9 mouse cellular contexts compared by ENCODE assay signal in genomic region chr8:105634771-105635458, GRCm38 (mm10). TPM values are rescaled to one million over a fixed set of nuclear protein-coding genes. Genes with fewer than 3 reads are reported as not detected.
DNase-seq lines count a peak whose midpoint lies in the region; ATAC-seq lines count a peak whose summit lies in the region.
"Had no signal": no experiment of that assay in that cellular context is flagged by ENCODE, and none has a peak within 500 bp of the region (broad histone marks: within the 10 kb centered on the region; RNA-seq: fewer than 3 reads in every experiment).

No protein-coding gene starts in this region.

- H3K4me2 ChIP-seq in liver, embryonic 16.5 days (ENCODE audit: low read depth, low read length), result peak overlapping the region; percentile 98

- H3K9ac ChIP-seq in liver, embryonic 16.5 days (ENCODE audit: low read depth, low read length), result no peak overlapping the region

- peak; percentile 43 for DNase-seq in thymus, postnatal 14 days
- no peak for DNase-seq in thymus, adult 18-20 months
- no peak for DNase-seq in adrenal gland, adult (ENCODE audit: inconsistent age in 2 of 2, low spot score in 1 of 2)
- DNase-seq in layer of hippocampus, adult 9-10 months (ENCODE audit: low spot score), result no peak

- WGBS in liver, embryonic 16.5 days (ENCODE audit: insufficient replicate concordance), result 67% methylated on average over 2 of the region's 2 CpGs

- H3K4me1 ChIP-seq in erythroblast, embryonic 14.5 days (ENCODE audit: control insufficient read depth), result peaks cover 51% of the 10 kb centered on the region
- H3K4me1 ChIP-seq in liver, embryonic 16.5 days (ENCODE audit: control insufficient read depth, low read depth, low read length), result peaks cover 21% of the 10 kb centered on the region

- H3K27me3 ChIP-seq in erythroblast, embryonic 14.5 days (ENCODE audit: control insufficient read depth), result no peaks in the 10 kb centered on the region
- no peaks in the 10 kb centered on the region for H3K27me3 ChIP-seq in liver, embryonic 16.5 days (ENCODE audit: control insufficient read depth, insufficient read depth, low read depth, low read length)

- H3K4me3 ChIP-seq in erythroblast, embryonic 14.5 days (replicated peaks), result peak overlapping the region; percentile 87
- H3K4me3 ChIP-seq in liver, embryonic 16.5 days (ENCODE audit: low read depth, low read length), result peak overlapping the region; percentile 99

- no peak overlapping the region for H3K27ac ChIP-seq in liver, embryonic 16.5 days (ENCODE audit: low read length)

- H3K9me3 ChIP-seq in erythroblast, embryonic 14.5 days (ENCODE audit: control insufficient read depth, low read length), result no peaks in the 10 kb centered on the region
- H3K9me3 ChIP-seq in liver, embryonic 16.5 days (replicated peaks; ENCODE audit: control insufficient read depth, low read length), result no peaks in the 10 kb centered on the region

- no peak for ATAC-seq in erythroblast, adult 5-6 weeks (replicated peaks; ENCODE audit: low FRiP score, poor library complexity, severe bottlenecking)
- no peak for ATAC-seq in liver, embryonic 16.5 days (ENCODE audit: low read depth)
- no peak for ATAC-seq in inflammation-experienced regulatory T-cells, adult 6 months

- H3K36me3 ChIP-seq in erythroblast, embryonic 14.5 days (ENCODE audit: control insufficient read depth), result peaks cover 23% of the 10 kb centered on the region
- no peaks in the 10 kb centered on the region for H3K36me3 ChIP-seq in liver, embryonic 16.5 days (ENCODE audit: control insufficient read depth, insufficient read depth)

RNA-seq across cellular contexts. Expression of gene Ctcf, which starts 1.5 kb away (rescaled TPM):
- 24.5 and 26.6 TPM in 2 replicates for polyA plus RNA-seq in erythroblast, embryonic 14.5 days (2012)
- 51.6 and 81.5 TPM in 2 replicates for total RNA-seq in erythroblast, adult 5-6 weeks (2015; ENCODE audit: low replicate concordance)
- total RNA-seq in erythroblast, adult 5-6 weeks (2017; ENCODE audit: low replicate concordance), result 68.8 and 99.5 TPM in 2 replicates
- polyA plus RNA-seq in liver, embryonic 16.5 days (2015; fragmentation: Nextera tagmentation; extraction: Ambion mirVana), result 55.3 and 57.8 TPM in 2 replicates
- polyA plus RNA-seq in inflammation-experienced regulatory T-cells, adult 6 months (2017; shearing (Covaris generic)), result 10 to 100 TPM; 52.4 to 66.1 (median 56.0) TPM

RNA-seq across cellular contexts. Expression of gene Agrp, which starts 2.3 kb away (rescaled TPM):
- not detected in 2 replicates for polyA plus RNA-seq in erythroblast, embryonic 14.5 days (2012)
- not detected in 2 replicates for total RNA-seq in erythroblast, adult 5-6 weeks (2015; ENCODE audit: low replicate concordance)
- total RNA-seq in erythroblast, adult 5-6 weeks (2017; ENCODE audit: low replicate concordance), result not detected in 2 replicates
- 0.13 TPM in 1 of 2 replicates, not detected in the other for polyA plus RNA-seq in liver, embryonic 16.5 days (2015; fragmentation: Nextera tagmentation; extraction: Ambion mirVana)
- 1 to 10 TPM in 2 of 3 experiments, under 1 TPM in 1; 0.74 to 2.5 (median 1.5) TPM for polyA plus RNA-seq in inflammation-experienced regulatory T-cells, adult 6 months (2017; shearing (Covaris generic))
- total RNA-seq: layer of hippocampus, postnatal 14 days had no signal

RNA-seq across cellular contexts. Expression of gene Ripor1, which starts 29.9 kb away (rescaled TPM):
- polyA plus RNA-seq in erythroblast, embryonic 14.5 days (2012), result 0.23 and 0.27 TPM in 2 replicates
- total RNA-seq in erythroblast, adult 5-6 weeks (2015; ENCODE audit: low replicate concordance), result 16.3 and 17.6 TPM in 2 replicates
- total RNA-seq in erythroblast, adult 5-6 weeks (2017; ENCODE audit: low replicate concordance), result 1.7 and 2.6 TPM in 2 replicates
- polyA plus RNA-seq in liver, embryonic 16.5 days (2015; fragmentation: Nextera tagmentation; extraction: Ambion mirVana), result 7.3 and 8.3 TPM in 2 replicates
- polyA plus RNA-seq in inflammation-experienced regulatory T-cells, adult 6 months (2017; shearing (Covaris generic)), result 1 to 10 TPM; 6.1 to 9.3 (median 8.7) TPM

RNA-seq across cellular contexts. Expression of gene Carmil2, which starts 51.2 kb away (rescaled TPM):
- polyA plus RNA-seq in erythroblast, embryonic 14.5 days (2012), result 3.4 and 4.2 TPM in 2 replicates
- total RNA-seq in erythroblast, adult 5-6 weeks (2015; ENCODE audit: low replicate concordance), result 3.1 TPM in 2 replicates
- 2.5 and 3.5 TPM in 2 replicates for total RNA-seq in erythroblast, adult 5-6 weeks (2017; ENCODE audit: low replicate concordance)
- polyA plus RNA-seq in liver, embryonic 16.5 days (2015; fragmentation: Nextera tagmentation; extraction: Ambion mirVana), result 0.33 and 0.40 TPM in 2 replicates
- 1 to 10 TPM; 4.6 to 6.8 (median 6.6) TPM for polyA plus RNA-seq in inflammation-experienced regulatory T-cells, adult 6 months (2017; shearing (Covaris generic))
